ENCODE assay signal across 30 mouse cellular contexts in the genomic region with DNA sequence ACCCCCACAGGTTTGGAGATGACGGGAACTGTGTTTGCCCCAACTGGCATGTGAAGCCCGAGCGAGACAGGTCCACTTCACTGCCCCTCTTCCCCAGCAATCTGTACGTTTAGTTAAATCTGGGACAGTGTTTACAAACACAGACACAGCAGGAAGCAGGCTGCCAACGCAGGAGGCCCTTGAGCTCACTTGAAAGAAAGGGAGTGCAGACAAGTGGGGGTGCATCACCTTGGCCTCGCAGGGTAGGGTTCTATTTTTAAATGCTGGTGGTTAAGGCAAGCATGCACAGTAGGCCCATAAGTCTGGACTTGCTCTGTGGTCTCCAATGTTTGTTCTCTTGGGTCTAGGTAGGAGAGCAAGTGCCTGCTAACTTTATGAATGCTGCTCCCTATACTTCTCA.
DNase-seq lines count a peak whose midpoint lies in the region; ATAC-seq and TF ChIP-seq lines count a peak whose summit lies in the region.
"Had no signal": no experiment of that assay in that cellular context is flagged by ENCODE, and none has a peak within 500 bp of the region (broad histone marks: within the 10 kb centered on the region; RNA-seq: fewer than 3 reads in every experiment).

No protein-coding gene starts in this region.

- no peaks in the 10 kb centered on the region for H3K9me3 ChIP-seq in stomach, postnatal 0 days (ENCODE audit: control insufficient read depth, low read length)
- H3K9me3 ChIP-seq in intestine, embryonic 15.5 days = no peaks in the 10 kb centered on the region
- H3K9me3 ChIP-seq: embryonic facial prominence, embryonic 12.5 days; hindbrain, embryonic 10.5 days; hindbrain, embryonic 15.5 days; liver, embryonic 15.5 days had no signal

- H3K4me2 ChIP-seq in stomach, postnatal 0 days (replicated peaks; ENCODE audit: low read depth) = no peak overlapping the region
- no peak overlapping the region for H3K4me2 ChIP-seq in intestine, embryonic 15.5 days (replicated peaks)
- H3K4me2 ChIP-seq: embryonic facial prominence, embryonic 12.5 days; hindbrain, embryonic 15.5 days; liver, embryonic 15.5 days; lung, embryonic 14.5 days; midbrain, embryonic 11.5 days had no signal

- no peak for TF ChIP-seq CTCF in stomach, postnatal 0 days (IDR thresholded peaks at IDR 0.05; ENCODE audit: low read depth)

- peak; percentile 60 for DNase-seq in CD4-positive helper T cell, adult 2 months (ENCODE audit: low read depth, low spot score)
- DNase-seq in CD4-positive, CD25-positive, alpha-beta regulatory T cell, adult 2 months (ENCODE audit: low read depth, low spot score) = peak; percentile 49
- peak; percentile 69 for DNase-seq in naive thymus-derived CD4-positive, alpha-beta T cell, adult 2 months (ENCODE audit: low read depth)
- peak; percentile 52 for DNase-seq in thymus, postnatal 14 days
- DNase-seq in stomach, postnatal 0 days (ENCODE audit: low spot score) = no peak
- no peak for DNase-seq in ovary, postnatal 36 days (ENCODE audit: low spot score)
- no peak for DNase-seq in frontal cortex, postnatal 36 days (ENCODE audit: low spot score in 2 of 2)
- DNase-seq: adrenal gland, postnatal 14 days; B cell, adult 2 months; cerebellum, adult 11 months; cerebellum, adult 9-11 months; embryo, embryonic 11 days; heart, postnatal 14 days; kidney, adult 8-10 months; layer of hippocampus, postnatal 36 days; liver; retina, postnatal 1 day; right cerebral cortex, postnatal 14 days had no signal

- WGBS in stomach, postnatal 0 days = 62% methylated on average over 6 of the region's 6 CpGs
- WGBS in intestine, embryonic 15.5 days = 53% methylated on average over 6 of the region's 6 CpGs

- no peak for TF ChIP-seq EP300 in stomach, postnatal 0 days (optimal IDR thresholded peaks at IDR 0.05)

- H3K4me1 ChIP-seq in stomach, postnatal 0 days (replicated peaks; ENCODE audit: control insufficient read depth, insufficient read depth) = no peaks in the 10 kb centered on the region
- no peaks in the 10 kb centered on the region for H3K4me1 ChIP-seq in intestine, embryonic 15.5 days (replicated peaks)

- H3K27ac ChIP-seq in stomach, postnatal 0 days (replicated peaks) = no peak overlapping the region
- no peak overlapping the region for H3K27ac ChIP-seq in intestine, embryonic 15.5 days
- H3K27ac ChIP-seq: embryonic facial prominence, embryonic 12.5 days; hindbrain, embryonic 10.5 days; hindbrain, embryonic 15.5 days; kidney, postnatal 0 days; liver, embryonic 15.5 days had no signal

- no peak for ATAC-seq in stomach, postnatal 0 days (ENCODE audit: low FRiP score, low TSS enrichment)
- no peak for ATAC-seq in intestine, embryonic 15.5 days
- ATAC-seq: forebrain, embryonic 14.5 days; midbrain, embryonic 16.5 days; Patski had no signal

- H3K27me3 ChIP-seq in stomach, postnatal 0 days (ENCODE audit: control insufficient read depth, insufficient read depth, low read length) = 0 out of 2 replicates have a peak, but pooled peaks cover 2% of the 10 kb centered on the region
- H3K27me3 ChIP-seq in intestine, embryonic 15.5 days (replicated peaks) = no peaks in the 10 kb centered on the region
- H3K27me3 ChIP-seq: embryonic facial prominence, embryonic 12.5 days; hindbrain, embryonic 15.5 days; liver, embryonic 15.5 days; Patski had no signal

- H3K4me3 ChIP-seq in stomach, postnatal 0 days (ENCODE audit: low read depth, low read length) = no peak overlapping the region
- H3K4me3 ChIP-seq in intestine, embryonic 15.5 days (replicated peaks) = no peak overlapping the region
- H3K4me3 ChIP-seq: embryonic facial prominence, embryonic 12.5 days; hindbrain, embryonic 10.5 days; hindbrain, embryonic 15.5 days; liver, embryonic 15.5 days; myocyte had no signal

- no peaks in the 10 kb centered on the region for H3K36me3 ChIP-seq in stomach, postnatal 0 days (ENCODE audit: control insufficient read depth, insufficient read depth, low read length)
- H3K36me3 ChIP-seq in intestine, embryonic 15.5 days = no peaks in the 10 kb centered on the region
- H3K36me3 ChIP-seq: embryonic facial prominence, embryonic 12.5 days; hindbrain, embryonic 10.5 days; hindbrain, embryonic 15.5 days; liver, embryonic 15.5 days had no signal

- no peak overlapping the region for H3K9ac ChIP-seq in stomach, postnatal 0 days (ENCODE audit: low read length)
- no peak overlapping the region for H3K9ac ChIP-seq in intestine, embryonic 15.5 days
- H3K9ac ChIP-seq: embryonic facial prominence, embryonic 12.5 days; hindbrain, embryonic 15.5 days; liver, embryonic 15.5 days; lung, embryonic 14.5 days had no signal

Comparison
In these comparisons a context has a peak if more than half of its experiments do, and no peak if none do; other contexts are left out.
1. DNase-seq: peak in CD4-positive helper T cell, adult 2 months (single experiment), CD4-positive, CD25-positive, alpha-beta regulatory T cell, adult 2 months (single experiment), naive thymus-derived CD4-positive, alpha-beta T cell, adult 2 months (single experiment) and thymus, postnatal 14 days (single experiment); none in stomach, postnatal 0 days (single experiment), ovary, postnatal 36 days (single experiment) and frontal cortex, postnatal 36 days (0 of 2).